Mouse (Mus musculus): Measurements from ENCODE around the gene Myh14. TPM values are rescaled to one million over a fixed set of nuclear protein-coding genes. Genes with fewer than 3 reads are reported as not detected.

Gene Myh14
- polyA plus RNA-seq, 2 experiments, result 2.5 to 3.7 TPM

DNA sequence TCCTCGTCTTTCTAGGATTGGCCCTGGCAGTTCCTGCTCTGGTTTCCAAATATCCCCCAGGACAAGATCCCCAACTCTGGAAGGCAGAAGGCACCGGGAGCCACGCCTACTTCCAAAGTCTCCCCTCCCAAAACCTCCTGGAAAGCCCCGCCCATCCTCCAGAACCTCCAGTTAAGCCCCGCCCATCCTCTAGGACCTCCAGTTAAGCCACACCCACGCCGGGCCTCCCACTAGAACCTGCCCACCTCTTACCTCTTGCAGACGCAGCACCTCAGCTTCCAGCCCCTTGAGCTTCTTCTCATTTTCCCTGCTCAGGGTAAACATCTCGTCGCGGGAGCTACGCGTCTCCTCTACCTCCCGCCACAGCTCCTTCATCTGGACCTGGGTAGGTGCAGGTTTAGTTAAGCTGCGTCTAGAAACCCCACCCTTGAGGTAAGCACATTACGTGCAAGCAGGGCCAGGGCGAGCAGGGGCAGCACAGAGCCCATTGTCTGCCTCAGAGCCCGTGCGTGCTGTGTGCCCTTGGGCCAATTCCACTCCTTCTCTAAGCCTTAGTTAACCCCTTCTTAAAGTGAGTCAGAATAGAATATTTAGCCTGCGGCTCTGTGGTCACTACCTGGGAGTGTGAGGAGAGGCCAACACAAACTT lies 56.5 kb downstream of the Myh14 start:
- DNase-seq (ENCODE audit: low spot score) (no peak), ATAC-seq (ENCODE audit: low FRiP score, low read depth) (no peak)
- no peak overlapping the region for H3K27ac ChIP-seq (replicated peaks; ENCODE audit: low read depth, low read length)
- no peak overlapping the region for H3K4me3 ChIP-seq (replicated peaks; ENCODE audit: low read length)
- H3K4me2 ChIP-seq (replicated peaks; ENCODE audit: low read depth, low read length, severe bottlenecking), result no peak overlapping the region
- no peaks in the 10 kb centered on the region for H3K4me1 ChIP-seq (ENCODE audit: control insufficient read depth, insufficient read depth, low read length)
- H3K9ac ChIP-seq (ENCODE audit: low read depth, low read length, severe bottlenecking), result no peak overlapping the region
- no peaks in the 10 kb centered on the region for H3K9me3 ChIP-seq (ENCODE audit: control insufficient read depth, low read length)
- no peaks in the 10 kb centered on the region for H3K36me3 ChIP-seq (ENCODE audit: control insufficient read depth, insufficient read depth, low read length)
- WGBS, result 7% methylated on average over 20 of the region's 20 CpGs
- H3K27me3 ChIP-seq (ENCODE audit: control insufficient read depth, insufficient read depth, low read length), result peaks cover 16% of the 10 kb centered on the region; the same call in 1 of the 2 replicates
- no peak for TF ChIP-seq POLR2A (IDR thresholded peaks at IDR 0.05; ENCODE audit: borderline replicate concordance, extremely low read depth, insufficient read depth, insufficient read length)

GRCm38 (mm10) chr7:44612192-44612591 lies 58.5 kb downstream of the Myh14 start:
- ATAC-seq (ENCODE audit: low FRiP score, low read depth) (no peak), DNase-seq (ENCODE audit: low spot score) (no peak)
- no peak overlapping the region for H3K4me3 ChIP-seq (replicated peaks; ENCODE audit: low read length)
- no peak overlapping the region for H3K4me2 ChIP-seq (replicated peaks; ENCODE audit: low read depth, low read length, severe bottlenecking)
- H3K27ac ChIP-seq (replicated peaks; ENCODE audit: low read depth, low read length), result no peak overlapping the region
- H3K9ac ChIP-seq (ENCODE audit: low read depth, low read length, severe bottlenecking), result no peak overlapping the region
- no peak for TF ChIP-seq POLR2A (IDR thresholded peaks at IDR 0.05; ENCODE audit: borderline replicate concordance, extremely low read depth, insufficient read depth, insufficient read length)
- peaks cover 16% of the 10 kb centered on the region; the same call in 1 of the 2 replicates for H3K27me3 ChIP-seq (ENCODE audit: control insufficient read depth, insufficient read depth, low read length)
- no peaks in the 10 kb centered on the region for H3K4me1 ChIP-seq (ENCODE audit: control insufficient read depth, insufficient read depth, low read length)
- no peaks in the 10 kb centered on the region for H3K9me3 ChIP-seq (ENCODE audit: control insufficient read depth, low read length)
- H3K36me3 ChIP-seq (ENCODE audit: control insufficient read depth, insufficient read depth, low read length), result no peaks in the 10 kb centered on the region
- 70% methylated on average over 7 of the region's 7 CpGs for WGBS

DNA sequence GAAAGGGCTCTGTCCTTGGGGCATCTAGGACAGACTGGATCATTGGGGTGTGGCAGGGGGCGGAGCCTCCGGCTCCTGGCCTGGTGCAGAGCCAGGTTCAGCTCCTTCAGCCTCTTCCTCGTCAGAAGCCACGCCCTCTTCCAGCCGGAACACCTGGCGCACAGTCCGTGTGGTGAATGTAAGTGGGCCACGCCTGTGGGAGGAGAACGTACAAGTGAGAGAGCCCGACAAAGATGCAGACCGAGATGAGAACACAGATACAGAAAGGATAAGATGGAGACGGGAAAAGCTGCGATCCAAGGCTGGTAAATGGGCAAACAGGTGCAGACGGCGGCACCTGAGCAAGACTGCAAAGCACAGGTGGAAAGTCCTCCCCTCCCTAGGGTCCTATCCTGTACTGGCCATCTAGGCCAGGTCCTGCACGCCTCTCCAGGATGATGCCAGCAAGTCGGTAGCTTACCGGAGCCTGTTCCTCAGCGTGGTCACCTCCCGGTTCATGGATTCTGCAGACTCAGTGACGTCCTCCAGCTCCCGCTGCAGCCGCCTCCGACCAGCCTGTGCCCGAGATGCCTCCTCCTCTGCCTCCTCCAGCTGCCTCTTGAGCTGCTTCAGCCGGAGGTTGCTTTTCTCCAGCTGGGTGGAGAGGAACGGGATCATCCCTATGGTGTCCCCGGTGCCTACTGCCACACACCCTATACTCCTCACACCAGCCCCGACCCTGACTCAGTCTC lies 64.3 kb downstream of the Myh14 start:
- H3K27ac ChIP-seq (replicated peaks; ENCODE audit: low read depth, low read length), result no peak overlapping the region
- H3K4me3 ChIP-seq (replicated peaks; ENCODE audit: low read length), result no peak overlapping the region
- WGBS, result 10% methylated on average over 29 of the region's 29 CpGs
- no peaks in the 10 kb centered on the region for H3K36me3 ChIP-seq (ENCODE audit: control insufficient read depth, insufficient read depth, low read length)
- no peaks in the 10 kb centered on the region for H3K4me1 ChIP-seq (ENCODE audit: control insufficient read depth, insufficient read depth, low read length)
- no peak for TF ChIP-seq POLR2A (IDR thresholded peaks at IDR 0.05; ENCODE audit: borderline replicate concordance, extremely low read depth, insufficient read depth, insufficient read length)
- ATAC-seq (ENCODE audit: low FRiP score, low read depth) (no peak), DNase-seq (ENCODE audit: low spot score) (no peak)
- H3K4me2 ChIP-seq (replicated peaks; ENCODE audit: low read depth, low read length, severe bottlenecking), result no peak overlapping the region
- H3K27me3 ChIP-seq (ENCODE audit: control insufficient read depth, insufficient read depth, low read length), result peaks cover 41% of the 10 kb centered on the region
- H3K9me3 ChIP-seq (ENCODE audit: control insufficient read depth, low read length), result no peaks in the 10 kb centered on the region
- H3K9ac ChIP-seq (ENCODE audit: low read depth, low read length, severe bottlenecking), result no peak overlapping the region

- H3K27me3 ChIP-seq (ENCODE audit: control insufficient read depth, insufficient read depth, low read length), result peaks cover 48% of the 10 kb centered on the region
- TF ChIP-seq POLR2A (IDR thresholded peaks at IDR 0.05; ENCODE audit: borderline replicate concordance, extremely low read depth, insufficient read depth, insufficient read length), result no peak
- no peak overlapping the region for H3K4me3 ChIP-seq (replicated peaks; ENCODE audit: low read length)
- H3K36me3 ChIP-seq (ENCODE audit: control insufficient read depth, insufficient read depth, low read length), result no peaks in the 10 kb centered on the region
- no peak overlapping the region for H3K9ac ChIP-seq (ENCODE audit: low read depth, low read length, severe bottlenecking)
- no peak overlapping the region for H3K4me2 ChIP-seq (replicated peaks; ENCODE audit: low read depth, low read length, severe bottlenecking)
- 45% methylated on average over 7 of the region's 7 CpGs for WGBS
- no peaks in the 10 kb centered on the region for H3K4me1 ChIP-seq (ENCODE audit: control insufficient read depth, insufficient read depth, low read length)
- no peaks in the 10 kb centered on the region for H3K9me3 ChIP-seq (ENCODE audit: control insufficient read depth, low read length)
- H3K27ac ChIP-seq (replicated peaks; ENCODE audit: low read depth, low read length), result no peak overlapping the region
- no peak for ATAC-seq (ENCODE audit: low FRiP score, low read depth)
- DNase-seq (ENCODE audit: low spot score), result no peak
These were observed 65.2 kb downstream of the Myh14 start for GRCm38 (mm10) chr7:44605436-44605835.

GRCm38 (mm10) chr7:44604619-44605018 lies 66.0 kb downstream of the Myh14 start:
- no peak overlapping the region for H3K9ac ChIP-seq (ENCODE audit: low read depth, low read length, severe bottlenecking)
- ATAC-seq (ENCODE audit: low FRiP score, low read depth) (0 out of 2 replicates have a peak, but pooled peaks have one; percentile 11), DNase-seq (ENCODE audit: low spot score) (no peak)
- peaks cover 49% of the 10 kb centered on the region for H3K27me3 ChIP-seq (ENCODE audit: control insufficient read depth, insufficient read depth, low read length)
- no peaks in the 10 kb centered on the region for H3K36me3 ChIP-seq (ENCODE audit: control insufficient read depth, insufficient read depth, low read length)
- no peak for TF ChIP-seq POLR2A (IDR thresholded peaks at IDR 0.05; ENCODE audit: borderline replicate concordance, extremely low read depth, insufficient read depth, insufficient read length)
- peak overlapping the region; percentile 49 for H3K4me2 ChIP-seq (replicated peaks; ENCODE audit: low read depth, low read length, severe bottlenecking)
- H3K9me3 ChIP-seq (ENCODE audit: control insufficient read depth, low read length), result no peaks in the 10 kb centered on the region
- WGBS, result 7% methylated on average over 8 of the region's 8 CpGs
- no peak overlapping the region for H3K27ac ChIP-seq (replicated peaks; ENCODE audit: low read depth, low read length)
- H3K4me3 ChIP-seq (replicated peaks; ENCODE audit: low read length), result peak overlapping the region; percentile 32
- no peaks in the 10 kb centered on the region for H3K4me1 ChIP-seq (ENCODE audit: control insufficient read depth, insufficient read depth, low read length)

Data from limb, embryonic 14.5 days (tissue).